Mouse (Mus musculus) cerebellum, adult 18-20 months (tissue): Measurements from ENCODE around the gene 4921524J17Rik.

Experiments
- DNase-seq, 2 experiments: peaks; one replicate each; pipeline ENCODE4 v3.0.0; 2021

Gene 4921524J17Rik

GRCm38 (mm10) chr8:85380123-85380823 is 52.4 kb downstream of the 4921524J17Rik start:
- no peak for DNase-seq

DNA sequence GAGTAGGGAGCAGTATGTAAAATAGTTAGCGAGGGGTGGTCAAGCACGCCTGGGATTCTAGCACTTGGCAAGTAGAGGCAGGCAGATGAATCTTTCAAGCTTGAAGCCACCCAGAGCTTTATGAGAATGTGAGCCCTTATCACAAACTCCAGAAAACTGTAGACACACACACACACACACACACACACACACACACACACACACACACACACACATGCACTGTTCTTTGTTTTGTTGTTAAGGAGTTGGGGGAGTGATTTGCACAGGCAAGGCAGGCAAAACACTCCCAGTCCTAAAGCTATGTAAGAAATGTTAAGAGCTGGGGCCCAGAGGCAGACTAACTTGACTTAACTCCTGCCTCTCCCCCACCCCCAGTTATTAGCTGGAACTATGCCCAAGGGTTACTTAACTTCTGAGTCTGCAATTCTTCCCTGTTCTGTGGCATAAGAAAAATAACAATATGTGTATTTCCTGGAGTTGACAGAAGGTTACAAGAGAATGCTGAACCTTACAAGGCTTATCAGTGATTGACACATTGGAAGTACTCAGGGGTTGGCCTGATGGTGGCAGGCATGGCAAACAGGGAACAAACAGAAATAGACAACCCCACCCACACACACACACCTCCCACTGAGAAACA is 53.4 kb downstream of the 4921524J17Rik start:
- no peak for DNase-seq

GRCm38 (mm10) chr8:85376516-85376915 is 56.1 kb downstream of the 4921524J17Rik start:
- DNase-seq, result no peak

DNA sequence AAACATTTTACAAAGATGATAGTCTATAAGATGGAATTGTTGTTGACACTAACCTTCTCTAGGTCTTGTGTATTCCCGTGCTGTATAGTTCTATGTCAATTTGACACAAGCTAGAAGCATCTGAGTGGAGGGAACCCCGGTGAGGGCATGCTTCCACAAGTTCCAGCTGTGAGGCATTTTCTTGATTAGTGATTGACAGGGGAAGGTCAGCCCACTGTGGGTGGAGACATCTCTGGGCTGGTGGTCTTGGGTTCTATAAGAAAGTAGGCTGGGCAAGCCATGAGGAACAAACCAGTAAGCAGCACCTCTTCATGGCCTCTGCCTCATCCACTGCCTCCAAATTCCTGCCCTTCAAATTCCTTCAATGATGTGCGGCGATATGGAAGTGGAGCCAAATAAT is 58.3 kb downstream of the 4921524J17Rik start:
- DNase-seq, result no peak

GRCm38 (mm10) chr8:85373435-85374039 is 59.1 kb downstream of the 4921524J17Rik start:
- DNase-seq, result no peak

DNA sequence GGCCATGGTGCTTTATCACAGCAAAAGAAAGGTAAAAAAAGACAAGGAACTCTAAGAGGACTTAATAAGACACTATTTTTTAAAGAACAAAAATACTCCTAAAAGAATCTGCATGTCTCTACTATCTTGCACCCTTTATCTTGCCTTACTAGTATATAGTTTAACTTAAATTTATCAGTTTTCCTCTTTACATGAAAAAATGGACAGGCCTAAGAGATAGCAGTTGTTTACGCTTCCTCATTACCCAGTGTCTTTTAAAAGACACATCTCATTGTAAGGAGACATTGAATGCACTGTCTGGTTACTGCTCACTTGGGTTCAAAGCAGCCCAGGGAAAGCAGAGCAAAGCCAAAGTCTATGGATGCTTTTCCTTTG is 60.2 kb downstream of the 4921524J17Rik start:
- no peak for DNase-seq

- no peak for DNase-seq
Observed at GRCm38 (mm10) chr8:85371736-85372464, 60.7 kb downstream of the 4921524J17Rik start.

- DNase-seq, result no peak
Observed at GRCm38 (mm10) chr8:85365176-85365575, 67.5 kb downstream of the 4921524J17Rik start.

DNA sequence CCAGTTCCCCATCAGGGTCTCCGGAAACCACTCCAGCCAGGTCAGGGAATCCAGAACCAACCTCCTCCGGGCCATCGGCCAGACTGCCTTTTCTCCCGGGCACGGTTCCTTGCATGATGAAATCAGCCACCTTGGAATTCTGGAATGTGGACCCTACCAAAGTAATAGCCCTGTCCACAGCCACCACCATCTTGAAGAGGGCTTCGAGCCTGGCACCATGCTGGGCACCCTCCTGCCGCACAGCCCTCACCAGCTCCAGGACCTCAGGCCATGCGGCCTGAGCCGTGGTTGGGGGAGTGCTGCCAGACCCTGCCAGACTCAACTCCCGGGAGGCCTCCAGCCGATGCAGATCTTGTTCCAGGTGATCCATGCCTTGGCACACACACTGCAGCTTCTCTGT is 68.0 kb downstream of the 4921524J17Rik start:
- DNase-seq, result no peak

DNA sequence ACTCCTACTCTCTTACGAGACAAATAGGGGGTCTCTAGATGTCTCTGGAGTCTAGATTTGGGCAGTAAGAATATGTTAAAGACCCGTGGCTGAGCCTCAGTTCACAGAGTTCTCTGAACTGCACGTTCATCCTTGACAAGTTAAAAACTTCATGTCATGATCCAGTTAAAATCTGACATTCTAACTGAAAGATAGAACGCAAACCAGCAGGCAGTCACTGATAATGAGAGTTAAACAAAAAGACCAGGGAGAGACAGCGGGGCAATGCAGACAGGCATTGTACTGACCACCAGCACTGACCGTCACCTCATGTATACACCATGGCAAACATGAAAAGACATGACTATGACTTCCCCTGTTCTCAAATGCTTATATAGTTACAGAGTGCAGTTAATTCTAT is 69.2 kb downstream of the 4921524J17Rik start:
- no peak for DNase-seq

DNA sequence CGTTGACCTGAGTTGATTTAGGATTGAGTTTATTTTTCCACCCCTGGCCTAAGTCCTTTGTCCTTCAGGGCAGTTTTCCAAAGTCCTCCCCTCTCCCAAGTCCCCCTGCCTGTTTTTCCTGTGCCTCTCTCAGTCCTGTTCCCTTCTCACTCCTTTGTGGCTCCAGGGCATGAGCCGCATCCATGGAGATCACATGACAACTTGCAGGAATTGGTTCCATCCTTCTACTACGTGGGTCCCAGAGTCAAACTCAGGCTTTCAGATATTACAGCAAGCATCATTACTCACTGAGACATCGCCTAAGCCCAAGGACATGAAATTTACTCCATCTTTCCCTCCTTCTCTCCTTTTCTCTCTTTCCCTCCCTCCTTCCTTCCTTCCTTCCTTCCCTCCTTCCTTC is 70.4 kb downstream of the 4921524J17Rik start:
- no peak for DNase-seq
